Mouse (Mus musculus) granulocyte monocyte progenitor cell, adult 5-6 weeks (primary cell): Measurements from ENCODE around the gene Ptch2. TPM values are rescaled to one million over a fixed set of nuclear protein-coding genes. Genes with fewer than 3 reads are reported as not detected.

ENCODE experiments used
- ATAC-seq: replicated peaks from 2 replicates; pipeline ENCODE4 v1.8.0; 2016; ENCODE audit warnings: mild to moderate bottlenecking, moderate TSS enrichment, inconsistent platforms; ENCODE audit not compliant: poor library complexity, severe bottlenecking
- total RNA-seq, 2 experiments: library from RNA; stranded (forward) in 1 of 2; stranded (reverse) in 1 of 2; fragments of 200-712, 200-1000 nt in 1 of 2; fragments of >200 nt in 1 of 2; fragmentation: Nextera tagmentation in 1 of 2; gene quantifications; 2 replicates each; pipeline ENCODE4 v1.2.3; 2014 to 2017

Gene Ptch2
- total RNA-seq, 2 experiments from 2014 or later: 0.97 TPM; not detected in 1

- ATAC-seq: peak; percentile 6; the same call in 1 of the 2 replicates
These were observed 4.2 kb downstream of the Ptch2 start for GRCm38 (mm10) chr4:117100036-117100435.

GRCm38 (mm10) chr4:117101218-117101617 lies 5.3 kb downstream of the Ptch2 start:
- peak; percentile 77 for ATAC-seq

DNA sequence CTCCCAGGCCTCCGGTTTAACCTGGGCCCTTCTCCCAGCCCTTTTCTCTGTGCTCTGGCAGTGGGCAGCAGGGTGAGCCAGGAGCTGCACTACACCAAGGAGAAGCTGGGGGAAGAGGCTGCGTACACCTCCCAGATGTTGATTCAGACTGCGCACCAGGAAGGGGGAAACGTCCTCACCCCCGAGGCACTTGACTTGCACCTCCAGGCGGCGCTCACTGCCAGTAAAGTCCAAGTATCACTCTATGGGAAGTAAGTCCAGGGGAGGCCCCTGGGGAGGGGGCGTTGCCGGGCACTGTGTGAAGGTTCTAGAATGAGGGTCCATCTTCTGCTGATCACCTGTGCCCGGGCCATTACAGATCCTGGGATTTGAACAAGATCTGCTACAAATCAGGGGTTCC lies 8.8 kb downstream of the Ptch2 start:
- ATAC-seq: no peak; the same call in 1 of the 2 replicates

DNA sequence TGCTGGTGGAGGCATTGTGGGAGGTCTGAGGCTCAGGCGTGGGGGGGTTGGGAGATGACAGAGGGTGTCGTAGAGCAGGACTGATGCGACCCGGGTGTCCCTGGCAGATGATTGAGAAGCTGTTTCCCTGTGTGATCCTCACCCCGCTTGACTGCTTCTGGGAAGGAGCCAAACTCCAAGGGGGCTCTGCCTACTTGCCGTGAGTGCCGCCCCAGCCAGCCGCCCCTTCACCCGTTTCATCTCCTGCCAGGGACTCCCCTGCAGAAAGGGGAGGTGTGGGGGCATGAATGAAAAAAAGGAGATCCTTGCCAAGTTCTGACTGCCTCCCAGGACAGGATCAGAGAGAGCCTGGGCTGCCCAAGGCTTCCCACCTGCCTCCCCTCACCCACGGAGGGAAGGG lies 9.3 kb downstream of the Ptch2 start:
- ATAC-seq: no peak

GRCm38 (mm10) chr4:117107813-117108523 lies 12.1 kb downstream of the Ptch2 start:
- no peak for ATAC-seq

DNA sequence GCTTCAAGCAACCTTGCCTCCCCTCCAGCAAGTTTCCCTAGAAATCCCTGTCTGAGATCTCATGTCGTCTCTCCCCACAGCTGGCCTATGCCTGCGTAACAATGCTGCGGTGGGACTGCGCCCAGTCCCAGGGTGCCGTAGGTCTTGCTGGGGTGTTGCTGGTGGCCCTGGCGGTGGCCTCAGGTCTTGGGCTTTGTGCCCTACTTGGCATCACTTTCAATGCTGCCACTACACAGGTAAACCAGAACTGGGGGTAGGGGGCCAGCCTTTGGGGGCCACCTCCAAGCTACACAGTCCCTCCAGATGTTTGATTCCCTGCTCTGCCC lies 12.6 kb downstream of the Ptch2 start:
- ATAC-seq: no peak

DNA sequence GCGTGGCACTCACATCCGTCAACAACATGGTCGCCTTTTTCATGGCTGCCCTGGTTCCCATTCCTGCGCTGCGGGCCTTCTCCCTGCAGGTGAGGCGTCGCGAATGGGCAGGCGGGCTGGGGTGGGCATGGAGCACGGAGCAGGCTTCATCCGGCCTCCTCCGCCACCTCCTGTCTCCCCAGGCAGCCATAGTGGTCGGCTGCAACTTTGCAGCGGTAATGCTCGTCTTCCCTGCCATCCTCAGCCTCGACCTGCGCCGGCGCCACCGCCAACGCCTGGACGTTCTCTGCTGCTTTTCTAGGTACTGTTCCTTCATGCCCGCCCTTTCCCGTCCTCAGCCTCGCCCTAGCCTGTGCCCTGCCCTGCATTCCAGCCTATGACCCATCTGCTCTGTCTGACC lies 13.5 kb downstream of the Ptch2 start:
- ATAC-seq: no peak

DNA sequence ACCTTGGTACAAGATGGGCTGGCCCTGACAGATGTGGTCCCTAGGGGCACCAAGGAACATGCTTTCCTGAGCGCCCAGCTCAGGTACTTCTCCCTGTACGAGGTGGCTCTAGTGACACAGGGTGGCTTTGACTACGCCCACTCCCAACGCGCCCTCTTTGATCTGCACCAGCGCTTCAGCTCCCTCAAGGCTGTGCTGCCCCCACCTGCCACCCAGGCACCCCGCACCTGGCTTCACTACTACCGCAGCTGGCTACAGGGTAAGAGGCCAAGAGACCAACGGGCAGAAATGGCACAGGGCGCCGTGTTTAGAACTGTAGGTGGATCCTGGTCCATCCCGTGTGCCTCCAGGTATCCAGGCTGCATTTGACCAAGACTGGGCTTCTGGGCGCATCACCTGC lies 14.4 kb downstream of the Ptch2 start:
- no peak for ATAC-seq

- no peak for ATAC-seq
These were observed 15.1 kb downstream of the Ptch2 start for GRCm38 (mm10) chr4:117110985-117111384.

GRCm38 (mm10) chr4:117113237-117113636 lies 17.4 kb downstream of the Ptch2 start:
- no peak for ATAC-seq

DNA sequence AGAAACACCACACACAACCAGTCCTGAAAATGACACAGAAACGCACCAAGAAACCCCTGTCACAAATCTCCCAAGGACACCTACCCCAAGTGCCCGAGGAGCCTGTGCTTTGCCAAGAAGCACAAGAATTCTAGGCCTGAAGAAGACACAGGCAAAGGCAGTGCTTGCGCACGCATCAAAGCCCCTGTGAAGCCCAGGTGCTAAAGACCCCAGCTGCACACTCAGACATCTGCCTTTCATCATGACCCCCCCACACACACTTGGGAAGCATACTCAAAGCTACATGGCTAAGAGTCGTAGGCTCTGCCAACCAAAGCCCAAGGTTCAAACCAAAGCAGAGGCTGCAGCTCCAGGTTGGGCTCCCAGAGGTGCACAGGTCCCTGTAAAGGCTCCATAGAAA lies 19.7 kb downstream of the Ptch2 start:
- ATAC-seq: no peak

GRCm38 (mm10) chr4:117117931-117118330 lies 22.1 kb downstream of the Ptch2 start:
- ATAC-seq: peak; percentile 9; the same call in 1 of the 2 replicates

- no peak for ATAC-seq
These were observed 23.8 kb downstream of the Ptch2 start for GRCm38 (mm10) chr4:117119636-117120035.

DNA sequence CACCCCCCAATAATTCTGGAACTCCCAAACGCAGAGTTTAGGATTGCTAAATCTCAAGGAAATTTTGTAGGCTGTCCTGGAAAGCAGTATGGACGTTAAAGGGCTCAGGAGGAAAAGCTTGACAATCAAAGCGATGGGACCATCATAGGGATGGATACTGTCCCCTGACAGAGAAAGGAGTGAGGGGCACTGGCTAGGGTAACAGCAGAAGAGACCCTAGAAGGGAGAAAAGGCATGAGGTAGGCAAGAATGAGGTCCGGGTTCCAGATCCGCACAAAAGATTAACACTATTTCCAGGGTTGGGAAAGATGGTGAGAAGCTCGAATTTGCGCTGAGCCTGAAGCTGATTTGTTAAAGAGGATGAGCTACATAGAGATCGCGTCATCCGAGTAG lies 24.2 kb downstream of the Ptch2 start:
- ATAC-seq: no peak

GRCm38 (mm10) chr4:117120445-117121414 lies 24.9 kb downstream of the Ptch2 start:
- ATAC-seq: peak; percentile 68

DNA sequence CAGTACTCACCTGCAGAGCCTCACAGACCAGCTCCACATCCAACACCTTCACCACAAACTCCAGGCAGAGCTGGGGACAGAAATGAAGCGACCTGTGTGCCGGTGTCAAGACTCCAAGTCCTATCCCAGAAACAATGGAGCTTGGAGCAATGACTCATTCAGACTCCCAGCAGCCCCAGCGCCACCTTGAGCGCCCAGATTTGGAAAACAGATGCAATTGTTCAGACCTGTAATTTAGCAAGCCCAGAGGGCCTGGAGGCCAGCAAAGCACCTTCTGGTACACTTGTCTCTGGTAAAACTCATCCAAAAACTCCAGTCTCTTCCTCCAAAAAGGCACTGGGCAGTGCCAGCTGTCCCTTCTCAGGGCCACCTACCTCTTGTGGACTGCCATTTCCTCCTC lies 26.3 kb downstream of the Ptch2 start:
- no peak for ATAC-seq

GRCm38 (mm10) chr4:117123546-117124217 lies 27.8 kb downstream of the Ptch2 start:
- no peak for ATAC-seq

DNA sequence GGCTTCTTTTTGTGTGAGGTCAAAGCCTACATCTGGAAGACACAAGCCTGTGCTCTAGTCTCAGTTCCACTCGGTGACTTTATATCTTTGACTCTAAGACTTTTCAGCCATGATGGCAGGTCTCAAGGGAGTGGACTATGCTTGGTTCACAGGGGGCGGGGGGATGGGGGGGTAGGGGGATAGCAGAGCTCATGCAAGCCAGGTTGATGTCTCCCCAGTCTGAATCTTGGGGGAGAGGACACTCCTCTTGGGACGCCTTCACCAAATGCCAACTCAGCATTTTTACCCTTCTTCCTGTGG lies 28.3 kb downstream of the Ptch2 start:
- ATAC-seq: no peak

- peak; percentile 45 for ATAC-seq
These were observed 28.9 kb downstream of the Ptch2 start for GRCm38 (mm10) chr4:117124518-117125347.

- ATAC-seq: no peak
These were observed 29.6 kb downstream of the Ptch2 start, which contains the start of gene Btbd19 for GRCm38 (mm10) chr4:117125348-117125909. Gene Btbd19 (minus strand): TSS chr4:117125725.
